Mouse (Mus musculus): ENCODE results near the gene Vmn1r219. TPM values are rescaled to one million over a fixed set of nuclear protein-coding genes. Genes with fewer than 3 reads are reported as not detected.

Gene Vmn1r219
- polyA plus RNA-seq, 1 experiment from 2014 or later = not detected

Other genes starting within 250 kb of the Vmn1r219 start
- not detected in 2 replicates for gene Vmn1r213, start 151.7 kb upstream of the Vmn1r219 start, polyA plus RNA-seq (2015; fragmentation: Nextera tagmentation; extraction: Ambion mirVana)
- gene Vmn1r214, start 128.9 kb upstream of the Vmn1r219 start, polyA plus RNA-seq (2015; fragmentation: Nextera tagmentation; extraction: Ambion mirVana) = not detected in 2 replicates
- gene Vmn1r215, start 91.3 kb upstream of the Vmn1r219 start, polyA plus RNA-seq (2015; fragmentation: Nextera tagmentation; extraction: Ambion mirVana) = not detected in 2 replicates
- gene Vmn1r217, start 41.1 kb upstream of the Vmn1r219 start, polyA plus RNA-seq (2015; fragmentation: Nextera tagmentation; extraction: Ambion mirVana) = not detected in 2 replicates
- gene Vmn1r218, start 26.2 kb upstream of the Vmn1r219 start, polyA plus RNA-seq (2015; fragmentation: Nextera tagmentation; extraction: Ambion mirVana) = not detected in 2 replicates
- gene Vmn1r220, start 28.7 kb downstream of the Vmn1r219 start, polyA plus RNA-seq (2015; fragmentation: Nextera tagmentation; extraction: Ambion mirVana) = not detected in 2 replicates
- gene Vmn1r221, start 54.8 kb downstream of the Vmn1r219 start, polyA plus RNA-seq (2015; fragmentation: Nextera tagmentation; extraction: Ambion mirVana) = not detected in 2 replicates
- not detected in 2 replicates for gene Vmn1r222, start 76.6 kb downstream of the Vmn1r219 start, polyA plus RNA-seq (2015; fragmentation: Nextera tagmentation; extraction: Ambion mirVana)
- not detected in 2 replicates for gene Vmn1r223, start 87.8 kb downstream of the Vmn1r219 start, polyA plus RNA-seq (2015; fragmentation: Nextera tagmentation; extraction: Ambion mirVana)
- gene Zfp322a, start 209.9 kb downstream of the Vmn1r219 start, polyA plus RNA-seq (2015; fragmentation: Nextera tagmentation; extraction: Ambion mirVana) = 65.0 and 70.3 TPM in 2 replicates

All from limb, embryonic 13.5 days (tissue).